ENCODE assay signal across 7 mouse cellular contexts in the genomic region with DNA sequence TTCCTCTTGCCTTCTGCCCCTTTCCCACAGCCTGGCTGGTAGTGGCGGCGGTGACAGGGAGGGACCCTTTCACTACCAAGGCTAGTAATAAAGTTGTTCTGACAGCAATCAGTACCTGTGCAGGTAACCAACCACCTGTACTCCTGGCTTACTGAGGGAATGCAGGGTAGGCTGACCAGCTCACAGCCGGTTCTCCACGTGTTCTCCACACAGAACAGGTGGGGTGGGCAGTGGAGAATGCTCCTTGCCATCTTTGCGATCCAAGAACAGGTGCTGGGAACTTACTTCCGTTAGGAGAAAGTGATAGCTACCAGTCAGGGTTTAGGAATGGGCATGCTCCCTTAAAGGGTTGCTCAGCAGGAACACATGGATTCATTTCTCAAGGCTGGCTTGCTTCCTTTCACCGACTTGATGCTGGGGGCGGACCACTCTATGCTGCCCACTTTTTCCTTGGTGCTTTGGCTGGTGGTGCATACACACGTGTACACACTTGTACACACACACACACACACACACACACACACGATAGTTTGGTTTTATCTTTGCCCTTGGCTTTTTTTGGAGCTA. TPM values are rescaled to one million over a fixed set of nuclear protein-coding genes. Genes with fewer than 3 reads are reported as not detected.
DNase-seq lines count a peak whose midpoint lies in the region; ATAC-seq and TF ChIP-seq lines count a peak whose summit lies in the region.

No protein-coding gene starts in this region.

- peak overlapping the region; percentile 74; the same call in 1 of the 2 replicates for H3K27ac ChIP-seq in lung, embryonic 14.5 days (ENCODE audit: low read depth)
- H3K27ac ChIP-seq in embryonic facial prominence, embryonic 11.5 days (replicated peaks; ENCODE audit: low read depth, low read length) = no peak overlapping the region
- H3K27ac ChIP-seq in midbrain, embryonic 10.5 days (replicated peaks) = peak overlapping the region; percentile 96

- peak overlapping the region; percentile 63 for H3K4me3 ChIP-seq in lung, embryonic 14.5 days (ENCODE audit: low read depth, low read length)
- H3K4me3 ChIP-seq in embryonic facial prominence, embryonic 11.5 days (ENCODE audit: low read depth, low read length) = peak overlapping the region; percentile 78
- H3K4me3 ChIP-seq in midbrain, embryonic 10.5 days = peak overlapping the region; percentile 84

- H3K4me2 ChIP-seq in lung, embryonic 14.5 days = peak overlapping the region; percentile 88
- peak overlapping the region; percentile 91 for H3K4me2 ChIP-seq in embryonic facial prominence, embryonic 11.5 days (ENCODE audit: low read depth, low read length)

- 6% methylated on average over 10 of the region's 10 CpGs for WGBS in lung, embryonic 14.5 days
- WGBS in embryonic facial prominence, embryonic 11.5 days = 12% methylated on average over 10 of the region's 10 CpGs
- 11% methylated on average over 10 of the region's 10 CpGs for WGBS in midbrain, embryonic 10.5 days

- H3K9me3 ChIP-seq in lung, embryonic 14.5 days (ENCODE audit: low read depth, low read length) = no peaks in the 10 kb centered on the region
- no peaks in the 10 kb centered on the region for H3K9me3 ChIP-seq in embryonic facial prominence, embryonic 11.5 days (replicated peaks; ENCODE audit: control insufficient read depth, low read length)
- H3K9me3 ChIP-seq in midbrain, embryonic 10.5 days (replicated peaks) = no peaks in the 10 kb centered on the region

- no peaks in the 10 kb centered on the region for H3K36me3 ChIP-seq in lung, embryonic 14.5 days (ENCODE audit: insufficient read depth)
- H3K36me3 ChIP-seq in embryonic facial prominence, embryonic 11.5 days (replicated peaks; ENCODE audit: control insufficient read depth, insufficient read depth, low read depth, low read length) = no peaks in the 10 kb centered on the region
- no peaks in the 10 kb centered on the region for H3K36me3 ChIP-seq in midbrain, embryonic 10.5 days

- DNase-seq in lung, embryonic 14.5 days = peak; percentile 15
- no peak for DNase-seq in lung, postnatal 25 days (ENCODE audit: low spot score)
- no peak for DNase-seq in embryonic facial prominence, embryonic 11.5 days (ENCODE audit: low spot score)
- peak; percentile 13 for DNase-seq in midbrain, embryonic 10.5 days (ENCODE audit: low spot score)
- DNase-seq in adrenal gland, postnatal 10 days = no peak

- H3K4me1 ChIP-seq in lung, embryonic 14.5 days (ENCODE audit: insufficient read depth) = no peaks in the 10 kb centered on the region
- H3K4me1 ChIP-seq in embryonic facial prominence, embryonic 11.5 days (ENCODE audit: control insufficient read depth, insufficient read depth, low read length) = no peaks in the 10 kb centered on the region
- peaks cover 16% of the 10 kb centered on the region for H3K4me1 ChIP-seq in midbrain, embryonic 10.5 days

- H3K9ac ChIP-seq in lung, embryonic 14.5 days = peak overlapping the region; percentile 67
- peak overlapping the region; percentile 82 for H3K9ac ChIP-seq in embryonic facial prominence, embryonic 11.5 days (replicated peaks; ENCODE audit: low read length)

- no peak for TF ChIP-seq CTCF in lung, embryonic 14.5 days (IDR thresholded peaks at IDR 0.05; ENCODE audit: low read depth)

- H3K27me3 ChIP-seq in lung, embryonic 14.5 days (ENCODE audit: insufficient read depth, low read length) = no peaks in the 10 kb centered on the region
- H3K27me3 ChIP-seq in embryonic facial prominence, embryonic 11.5 days (ENCODE audit: control insufficient read depth, insufficient read depth, low read length) = no peaks in the 10 kb centered on the region; the same call in 1 of the 2 replicates
- H3K27me3 ChIP-seq in midbrain, embryonic 10.5 days (ENCODE audit: low read depth, poor library complexity, severe bottlenecking) = peaks cover 19% of the 10 kb centered on the region

- ATAC-seq in lung, embryonic 14.5 days (ENCODE audit: insufficient read depth) = peak; percentile 24
- no peak; the same call in 1 of the 2 replicates for ATAC-seq in embryonic facial prominence, embryonic 11.5 days (replicated peaks; ENCODE audit: insufficient number of reproducible peaks, low FRiP score, low TSS enrichment, low read depth)
- ATAC-seq in inflammation-experienced regulatory T-cells, adult 6 months = peak; percentile 9
- ATAC-seq in cerebellum, adult (ENCODE audit: insufficient number of reproducible peaks, low FRiP score, low TSS enrichment) = no peak

RNA-seq across cellular contexts. Expression of a gene that starts 0.9 kb away (rescaled TPM):
- polyA plus RNA-seq in lung, embryonic 14.5 days (2014; fragmentation: Nextera tagmentation; extraction: Ambion mirVana) = 3.9 and 4.3 TPM in 2 replicates
- 0.67 and 1.6 TPM in 2 replicates for polyA plus RNA-seq in embryonic facial prominence, embryonic 11.5 days (2014; fragmentation: Nextera tagmentation; extraction: Ambion mirVana)
- 1 to 10 TPM; 1.1 to 1.7 (median 1.2) TPM for polyA plus RNA-seq in inflammation-experienced regulatory T-cells, adult 6 months (2017; shearing (Covaris generic))
- 0.64 and 1.0 TPM in 2 replicates for polyA plus RNA-seq in midbrain, embryonic 10.5 days (2016; fragmentation: Nextera tagmentation; extraction: Ambion mirVana)
- total RNA-seq in adrenal gland, postnatal 10 days (2021) = 10 to 100 TPM; 36.7 to 37.2 TPM

Comparison
In these comparisons a context has a peak if more than half of its experiments do, and no peak if none do; other contexts are left out.
1. DNase-seq: peak in lung, embryonic 14.5 days (single experiment) and midbrain, embryonic 10.5 days (single experiment); none in lung, postnatal 25 days (single experiment), embryonic facial prominence, embryonic 11.5 days (single experiment) and adrenal gland, postnatal 10 days (single experiment).
2. ATAC-seq: peak in lung, embryonic 14.5 days (single experiment) and inflammation-experienced regulatory T-cells, adult 6 months (single experiment); none in embryonic facial prominence, embryonic 11.5 days (single experiment) and cerebellum, adult (single experiment).
3. Peak in every context shown above with its lines, with median percentiles within 50 percentile points of each other: H3K4me3 ChIP-seq.